Mouse (Mus musculus) testis, adult 2 months (tissue): Measurements from ENCODE around the gene Tex26. TPM values are rescaled to one million over a fixed set of nuclear protein-coding genes. Genes with fewer than 3 reads are reported as not detected.

ENCODE experiments used
- H3K27ac ChIP-seq: fragments of 200-500 bp; 2 replicates; pipeline ENCODE4 v1.5.1; 2012; ENCODE audit warnings: low read depth, low read length; ENCODE audit not compliant: control insufficient read depth, insufficient read depth
- H3K27me3 ChIP-seq: fragments of 200-500 bp; 2 replicates; pipeline ENCODE4 v1.6.1; 2012; ENCODE audit warnings: mild to moderate bottlenecking, low read length, moderate library complexity; ENCODE audit not compliant: control insufficient read depth, insufficient read depth
- H3K36me3 ChIP-seq: fragments of 200-500 bp; 2 replicates; pipeline ENCODE4 v1.6.1; 2012; ENCODE audit warnings: mild to moderate bottlenecking, low read length; ENCODE audit not compliant: control insufficient read depth, insufficient read depth
- H3K4me1 ChIP-seq: fragments of 200-500 bp; 2 replicates; pipeline ENCODE4 v1.6.1; 2012; ENCODE audit warnings: low read length; ENCODE audit not compliant: control insufficient read depth, insufficient read depth
- H3K4me3 ChIP-seq: fragments of 200-500 bp; 2 replicates; pipeline ENCODE4 v1.5.1; 2012; ENCODE audit warnings: low read depth, mild to moderate bottlenecking, low read length, moderate library complexity, mixed read lengths; ENCODE audit not compliant: control insufficient read depth
- CTCF ChIP-seq: fragments of 200-500 bp; IDR thresholded peaks from 2 replicates; pipeline ENCODE4 v1.5.1; 2012; ENCODE audit warnings: low read depth, mild to moderate bottlenecking, inconsistent platforms, low read length, moderate library complexity; ENCODE audit not compliant: control insufficient read depth, insufficient read depth, insufficient replicate concordance
- POLR2A ChIP-seq: fragments of 200-500 bp; IDR thresholded peaks from 2 replicates; pipeline ENCODE4 v1.6.1; 2012; ENCODE audit warnings: low read depth, mild to moderate bottlenecking, inconsistent platforms, low read length, moderate library complexity; ENCODE audit not compliant: control insufficient read depth
- polyA plus RNA-seq: library from polyadenylated mRNA; depleted of rRNA; stranded (reverse); fragments of >200 nt; gene quantifications from 2 replicates; pipeline ENCODE4 v1.2.3, GENCODE M21; 2012

Gene Tex26
- polyA plus RNA-seq, 1 experiment: 35.9 TPM

DNA sequence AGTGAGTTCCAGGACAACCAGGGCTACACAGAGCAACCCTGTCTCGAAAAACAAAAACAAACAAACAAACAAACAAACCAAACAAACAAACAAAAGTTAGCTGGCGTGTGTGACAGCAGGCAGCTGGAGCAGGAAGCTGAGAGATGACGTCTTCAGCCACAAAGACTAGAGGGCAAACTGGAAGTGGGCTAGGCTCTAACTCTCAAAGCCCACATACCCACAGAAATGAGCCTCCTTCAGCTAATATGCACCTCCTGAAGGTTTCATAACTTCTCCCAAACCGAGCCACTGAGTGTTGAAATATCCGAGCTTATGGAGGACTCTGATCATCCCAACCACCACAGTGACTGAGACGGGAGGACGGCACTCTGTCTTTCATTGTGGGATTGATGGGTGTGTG, 7.0 kb downstream of the Tex26 start:
- H3K36me3 ChIP-seq: no peaks in the 10 kb centered on the region
- TF ChIP-seq POLR2A (no peak), CTCF (no peak)

DNA sequence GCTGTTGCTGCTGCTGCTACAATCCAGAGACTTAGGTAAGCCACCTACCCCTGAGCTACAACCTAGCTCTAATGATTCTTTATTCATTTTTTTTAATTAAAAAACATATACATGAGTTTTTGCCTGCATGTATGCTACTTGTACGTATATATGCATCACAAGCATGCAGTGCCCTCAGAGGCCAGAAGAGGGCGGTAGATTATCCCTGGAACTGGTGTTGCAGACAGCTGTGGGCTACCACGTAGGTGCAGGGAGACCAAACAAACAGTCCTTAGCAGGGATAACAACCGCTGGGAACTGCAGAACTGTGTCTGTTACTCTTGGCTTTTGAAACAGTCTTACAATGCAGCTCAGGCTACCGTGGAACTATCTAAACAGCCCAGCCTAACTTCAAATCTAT, 8.3 kb downstream of the Tex26 start:
- H3K4me1 ChIP-seq: no peaks in the 10 kb centered on the region
- no peak for TF ChIP-seq POLR2A
- TF ChIP-seq CTCF: peak; percentile 72; the same call in 1 of the 2 replicates
- H3K36me3 ChIP-seq: no peaks in the 10 kb centered on the region

More for the DNA sequence above, 7.0 kb downstream of the Tex26 start:
- H3K4me1 ChIP-seq: no peaks in the 10 kb centered on the region
- H3K4me3 ChIP-seq: no peak overlapping the region
- no peaks in the 10 kb centered on the region for H3K27me3 ChIP-seq
- no peak overlapping the region for H3K27ac ChIP-seq

DNA sequence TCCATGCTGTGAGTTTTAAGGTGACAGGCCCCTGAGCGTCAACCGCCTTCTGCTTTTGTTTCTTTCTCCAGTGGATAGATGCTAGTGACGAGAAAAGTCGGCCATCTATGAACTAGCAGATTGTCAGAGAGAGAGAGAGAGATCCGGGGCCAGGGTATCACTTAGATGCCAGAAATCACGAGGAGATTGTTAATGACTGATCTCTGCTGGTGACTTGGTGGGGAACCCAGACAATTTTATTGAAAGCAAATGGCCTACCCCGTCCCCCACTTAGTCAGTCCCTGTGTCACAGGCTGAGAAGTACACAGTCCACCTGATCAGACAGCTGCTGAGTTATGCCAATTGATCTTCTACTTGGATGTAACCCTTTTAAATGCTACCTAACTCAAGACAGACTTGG, 9.9 kb downstream of the Tex26 start:
- Histone ChIP-seq H3K4me1 (peaks cover 1% of the 10 kb centered on the region; the same call in 1 of the 2 replicates), H3K36me3 (no peaks in the 10 kb centered on the region), H3K27me3 (no peaks in the 10 kb centered on the region), H3K4me3 (no peak overlapping the region), H3K27ac (no peak overlapping the region)
- TF ChIP-seq POLR2A: no peak
- no peak for TF ChIP-seq CTCF

More for the DNA sequence above, 8.3 kb downstream of the Tex26 start:
- H3K27ac ChIP-seq: no peak overlapping the region
- H3K27me3 ChIP-seq: no peaks in the 10 kb centered on the region
- no peak overlapping the region for H3K4me3 ChIP-seq

DNA sequence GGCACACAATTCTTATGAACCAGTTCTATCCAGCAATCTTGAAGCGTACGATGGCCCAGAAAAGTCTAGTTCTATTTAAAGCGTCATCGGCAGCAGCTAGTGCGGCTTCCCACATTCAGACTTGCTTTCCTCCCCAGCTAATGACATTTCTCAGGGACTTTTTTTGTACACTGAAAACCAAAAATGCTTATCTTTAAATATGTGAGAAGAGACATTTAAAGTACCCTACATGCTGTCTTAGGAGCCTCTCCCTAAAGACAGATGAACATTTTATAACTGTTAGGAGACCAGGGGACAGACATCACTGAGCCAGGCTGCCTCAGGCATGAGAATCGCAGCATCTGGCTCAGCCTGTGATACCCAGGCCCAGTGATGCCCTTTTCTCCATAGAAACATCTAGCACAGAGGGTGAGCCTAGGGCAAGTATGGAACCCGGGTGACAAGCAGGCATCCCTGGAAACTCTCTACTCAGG, 11.8 kb downstream of the Tex26 start:
- Histone ChIP-seq H3K27ac (no peak overlapping the region), H3K4me1 (peaks cover 2% of the 10 kb centered on the region; the same call in 1 of the 2 replicates), H3K4me3 (no peak overlapping the region), H3K27me3 (no peaks in the 10 kb centered on the region), H3K36me3 (no peaks in the 10 kb centered on the region)
- TF ChIP-seq CTCF (no peak), POLR2A (no peak)

GRCm38 (mm10) chr5:149454281-149454680, 14.8 kb downstream of the Tex26 start:
- no peak overlapping the region for H3K4me3 ChIP-seq
- peaks cover 4% of the 10 kb centered on the region; the same call in 1 of the 2 replicates for H3K4me1 ChIP-seq
- no peak overlapping the region for H3K27ac ChIP-seq
- TF ChIP-seq CTCF: peak; percentile 71
- no peak for TF ChIP-seq POLR2A
- no peaks in the 10 kb centered on the region for H3K36me3 ChIP-seq
- no peaks in the 10 kb centered on the region for H3K27me3 ChIP-seq

- H3K4me3 ChIP-seq: no peak overlapping the region
- H3K36me3 ChIP-seq: no peaks in the 10 kb centered on the region
- H3K4me1 ChIP-seq: peaks cover 4% of the 10 kb centered on the region; the same call in 1 of the 2 replicates
- no peak overlapping the region for H3K27ac ChIP-seq
- H3K27me3 ChIP-seq: no peaks in the 10 kb centered on the region
- TF ChIP-seq CTCF (no peak), POLR2A (no peak)
These were observed 17.1 kb downstream of the Tex26 start for GRCm38 (mm10) chr5:149456544-149456943.

- TF ChIP-seq POLR2A (no peak), CTCF (no peak)
- Histone ChIP-seq H3K4me3 (no peak overlapping the region), H3K36me3 (no peaks in the 10 kb centered on the region), H3K27me3 (no peaks in the 10 kb centered on the region), H3K27ac (no peak overlapping the region), H3K4me1 (peaks cover 2% of the 10 kb centered on the region; the same call in 1 of the 2 replicates)
These were observed 22.6 kb downstream of the Tex26 start for GRCm38 (mm10) chr5:149462071-149462470.
